Mouse (Mus musculus) MEL (cell line): ENCODE data around the gene Ank2. TPM values are rescaled to one million over a fixed set of nuclear protein-coding genes. Genes with fewer than 3 reads are reported as not detected.

ENCODE experiments used
- DNase-seq: peaks from one replicate; pipeline ENCODE4 v3.0.0; 2011; ENCODE audit warnings: low read depth, low spot score
- H3K27ac ChIP-seq: 2 replicates; pipeline ENCODE4 v1.5.1; 2012; ENCODE audit warnings: low read depth, mild to moderate bottlenecking, control low read depth, low read length, moderate library complexity; ENCODE audit not compliant: control insufficient read depth
- H3K27me3 ChIP-seq, 2 experiments: fragments of 150-350 bp in 1 of 2; sonication (generic) in 1 of 2; 2 replicates each; pipeline ENCODE4 v1.6.1; 2012; ENCODE audit warnings: low read length in 2 of 2, mild to moderate bottlenecking in 2 of 2, improper control_type of control experiment in 1 of 2, moderate library complexity in 1 of 2; ENCODE audit not compliant: insufficient read depth in 2 of 2, control insufficient read depth in 1 of 2
- H3K36me3 ChIP-seq, 2 experiments: 2 replicates each; pipeline ENCODE4 v1.6.1; 2012 to 2014; ENCODE audit warnings: low read length in 2 of 2, improper control_type of control experiment in 1 of 2, inconsistent platforms in 1 of 2, mild to moderate bottlenecking in 1 of 2; ENCODE audit not compliant: insufficient read depth in 2 of 2, control insufficient read depth in 1 of 2
- H3K4me1 ChIP-seq, 2 experiments: fragments of 150-350 bp in 1 of 2; sonication (generic) in 1 of 2; 2 replicates each; pipeline ENCODE4 v1.6.1; 2012; ENCODE audit warnings: low read length in 2 of 2, improper control_type of control experiment in 1 of 2, mild to moderate bottlenecking in 1 of 2; ENCODE audit not compliant: insufficient read depth in 2 of 2, control insufficient read depth in 1 of 2
- H3K4me3 ChIP-seq, 2 experiments: fragments of 150-350 bp in 1 of 2; sonication (generic) in 1 of 2; 2 replicates each; pipeline ENCODE4 v1.5.1; 2012; ENCODE audit warnings: low read depth in 2 of 2, low read length in 2 of 2, mild to moderate bottlenecking in 2 of 2, moderate library complexity in 2 of 2, control low read depth in 1 of 2, improper control_type of control experiment in 1 of 2; ENCODE audit not compliant: control insufficient read depth in 1 of 2, insufficient read depth in 1 of 2
- H3K79me2 ChIP-seq: 2 replicates; pipeline ENCODE4 v1.6.1; 2012; ENCODE audit warnings: mild to moderate bottlenecking, low read length, moderate library complexity; ENCODE audit not compliant: control insufficient read depth, poor library complexity, insufficient read depth
- H3K9ac ChIP-seq: 2 replicates; pipeline ENCODE4 v1.6.1; 2012; ENCODE audit warnings: low read depth, mild to moderate bottlenecking, control low read depth, low read length, moderate library complexity; ENCODE audit not compliant: control insufficient read depth, poor library complexity, severe bottlenecking
- H3K9me3 ChIP-seq: fragments of 150-350 bp; sonication (generic); replicated peaks from 2 replicates; pipeline ENCODE4 v1.6.1; 2012; ENCODE audit warnings: mild to moderate bottlenecking, low read length, improper control_type of control experiment, moderate library complexity; ENCODE audit not compliant: insufficient read depth
- BHLHE40 ChIP-seq: IDR thresholded peaks from 2 replicates; pipeline ENCODE4 v1.6.1; 2012; ENCODE audit warnings: low read depth, mild to moderate bottlenecking, inconsistent platforms, low read length, improper control_type of control experiment, borderline replicate concordance
- CHD1 ChIP-seq: IDR thresholded peaks from 2 replicates; pipeline ENCODE4 v1.6.1; 2012; ENCODE audit warnings: low read depth, mild to moderate bottlenecking, inconsistent platforms, low read length, improper control_type of control experiment
- CHD2 ChIP-seq: IDR thresholded peaks from 2 replicates; pipeline ENCODE4 v1.6.1; 2011; ENCODE audit warnings: low read length, improper control_type of control experiment
- CTCF ChIP-seq, 3 experiments: IDR thresholded peaks in 2 of 3; conservative IDR thresholded peaks in 1 of 3; 2 replicates each; pipeline ENCODE4 v1.5.1; 2011 to 2012; ENCODE audit warnings: low read length in 3 of 3, low read depth in 2 of 3, mild to moderate bottlenecking in 2 of 3, improper control_type of control experiment in 1 of 3, inconsistent platforms in 1 of 3, mixed read lengths in 1 of 3, moderate library complexity in 1 of 3; ENCODE audit not compliant: control insufficient read depth in 1 of 3, insufficient read depth in 1 of 3, poor library complexity in 1 of 3, severe bottlenecking in 1 of 3
- ETS1 ChIP-seq: IDR thresholded peaks from 2 replicates; pipeline ENCODE4 v1.6.1; 2012; ENCODE audit warnings: low read depth, mild to moderate bottlenecking, inconsistent platforms, low read length, improper control_type of control experiment, moderate library complexity
- GABPA ChIP-seq: IDR thresholded peaks from 2 replicates; pipeline ENCODE4 v1.6.1; 2012; ENCODE audit warnings: low read depth, mild to moderate bottlenecking, inconsistent platforms, low read length, improper control_type of control experiment, moderate library complexity
- GATA1 ChIP-seq: IDR thresholded peaks from 2 replicates; pipeline ENCODE4 v1.6.1; 2011; ENCODE audit warnings: low read depth, low read length, improper control_type of control experiment
- MAFK ChIP-seq: IDR thresholded peaks from 2 replicates; pipeline ENCODE4 v1.6.1; 2011; ENCODE audit warnings: low read depth, mild to moderate bottlenecking, low read length, improper control_type of control experiment, borderline replicate concordance
- MAZ ChIP-seq: IDR thresholded peaks from 2 replicates; pipeline ENCODE4 v1.6.1; 2012; ENCODE audit warnings: low read depth, mild to moderate bottlenecking, inconsistent platforms, low read length, improper control_type of control experiment
- MEF2A ChIP-seq: IDR thresholded peaks from 2 replicates; pipeline ENCODE4 v1.6.1; 2014; ENCODE audit warnings: low read depth, mild to moderate bottlenecking, inconsistent platforms, low read length, improper control_type of control experiment; ENCODE audit not compliant: poor library complexity, insufficient replicate concordance, severe bottlenecking; ENCODE audit errors: extremely low read depth
- MXI1 ChIP-seq: IDR thresholded peaks from 2 replicates; pipeline ENCODE4 v1.6.1; 2011; ENCODE audit warnings: mild to moderate bottlenecking, low read depth, low read length, improper control_type of control experiment
- MYC ChIP-seq: IDR thresholded peaks from 2 replicates; pipeline ENCODE4 v1.6.1; 2011; ENCODE audit warnings: low read depth, mild to moderate bottlenecking, low read length, improper control_type of control experiment, moderate library complexity
- NELFE ChIP-seq: IDR thresholded peaks from 2 replicates; pipeline ENCODE4 v1.6.1; 2011; ENCODE audit warnings: low read depth, low read length, improper control_type of control experiment
- NRF1 ChIP-seq: IDR thresholded peaks from 2 replicates; pipeline ENCODE4 v1.6.1; 2014; ENCODE audit warnings: low read depth, mild to moderate bottlenecking, inconsistent platforms, low read length, improper control_type of control experiment, moderate library complexity; ENCODE audit not compliant: poor library complexity, insufficient read depth, severe bottlenecking
- POLR2AphosphoS5 ChIP-seq: IDR thresholded peaks from 2 replicates; pipeline ENCODE4 v1.6.1; 2012; ENCODE audit warnings: low read depth, borderline replicate concordance, mild to moderate bottlenecking, inconsistent platforms, low read length, moderate library complexity, mixed read lengths
- RAD21 ChIP-seq: IDR thresholded peaks from 2 replicates; pipeline ENCODE4 v1.6.1; 2011; ENCODE audit warnings: mild to moderate bottlenecking, low read depth, low read length, improper control_type of control experiment
- TAL1 ChIP-seq: IDR thresholded peaks from 2 replicates; pipeline ENCODE4 v1.6.1; 2012; ENCODE audit warnings: mild to moderate bottlenecking, inconsistent platforms, low read length, moderate library complexity, mixed read lengths
- TBP ChIP-seq: IDR thresholded peaks from 2 replicates; pipeline ENCODE4 v1.8.0; 2011; ENCODE audit warnings: low read depth, low read length, improper control_type of control experiment
- UBTF ChIP-seq: IDR thresholded peaks from 2 replicates; pipeline ENCODE4 v1.6.1; 2012; ENCODE audit warnings: low read depth, mild to moderate bottlenecking, inconsistent platforms, low read length, improper control_type of control experiment, moderate library complexity, borderline replicate concordance; ENCODE audit not compliant: insufficient read depth
- USF1 ChIP-seq: IDR thresholded peaks from 2 replicates; pipeline ENCODE4 v1.6.1; 2014; ENCODE audit warnings: low read depth, mild to moderate bottlenecking, inconsistent platforms, low read length, improper control_type of control experiment, moderate library complexity
- ZMIZ1 ChIP-seq: IDR thresholded peaks from 2 replicates; pipeline ENCODE4 v1.6.1; 2012; ENCODE audit warnings: low read depth, mild to moderate bottlenecking, inconsistent platforms, low read length, improper control_type of control experiment, moderate library complexity
- ZNF384 ChIP-seq: IDR thresholded peaks from 2 replicates; pipeline ENCODE4 v1.6.1; 2012; ENCODE audit warnings: low read depth, mild to moderate bottlenecking, inconsistent platforms, low read length, improper control_type of control experiment
- polyA plus RNA-seq, 2 experiments: library from polyadenylated mRNA; stranded (reverse) in 1 of 2; unstranded in 1 of 2; fragments of >175 nt in 1 of 2; fragments of >200 nt in 1 of 2; gene quantifications; 2 replicates each; pipeline versions ENCODE4 v1.2.1 to v1.2.4; 2012; ENCODE audit warnings: low replicate concordance in 2 of 2, low read depth in 1 of 2; ENCODE audit not compliant: insufficient read length in 2 of 2, insufficient read depth in 1 of 2, missing spikeins in 1 of 2
- total RNA-seq: library from RNA; depleted of rRNA; stranded (reverse); fragments of 300-350 nt; gene quantifications from 2 replicates; pipeline ENCODE4 v1.2.3, GENCODE M21; 2012

The Ank2 gene
- total and polyA plus RNA-seq, 3 experiments, result 2.7 to 4.5 TPM; not detected in 1

GRCm38 (mm10) chr3:127063654-127064386, 435.3 kb downstream of the Ank2 start:
- no peaks in the 10 kb centered on the region for H3K79me2 ChIP-seq
- H3K4me1 ChIP-seq, result no peaks in the 10 kb centered on the region
- H3K36me3 ChIP-seq, result no peaks in the 10 kb centered on the region
- no peak overlapping the region for H3K27ac ChIP-seq
- H3K9me3 ChIP-seq, result no peaks in the 10 kb centered on the region
- H3K27me3 ChIP-seq, result no peaks in the 10 kb centered on the region
- DNase-seq, result no peak
- H3K4me3 ChIP-seq, result no peak overlapping the region
- H3K9ac ChIP-seq, result no peak overlapping the region
- TF ChIP-seq TAL1, result no peak
- TF ChIP-seq ETS1, result no peak
- no peak for TF ChIP-seq GABPA
- TF ChIP-seq, all 39 proteins: peak for 0

DNA sequence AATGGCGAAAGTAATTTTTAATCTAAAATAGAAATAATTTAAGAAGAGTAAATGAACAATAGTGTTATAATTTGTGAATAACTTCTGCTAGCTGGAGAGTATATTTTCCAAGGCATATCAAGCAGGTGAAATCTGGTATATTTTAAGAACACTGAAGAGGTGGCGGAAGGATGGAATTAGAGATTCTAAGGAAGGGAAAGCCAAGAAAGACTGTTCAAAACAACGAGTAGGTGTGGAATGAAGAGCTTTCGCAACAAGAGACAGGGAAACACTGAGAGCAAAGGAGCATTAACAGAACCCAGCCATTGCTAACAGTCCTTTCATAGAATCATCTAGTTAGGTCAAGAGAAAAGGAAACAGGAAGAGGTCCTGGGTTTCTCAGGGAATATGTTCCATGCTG, 439.5 kb downstream of the Ank2 start:
- Histone ChIP-seq H3K4me3 (no peak overlapping the region), H3K9ac (no peak overlapping the region), H3K36me3 (no peaks in the 10 kb centered on the region), H3K9me3 (no peaks in the 10 kb centered on the region), H3K27ac (no peak overlapping the region), H3K79me2 (no peaks in the 10 kb centered on the region), H3K4me1 (no peaks in the 10 kb centered on the region), H3K27me3 (no peaks in the 10 kb centered on the region)
- no peak for DNase-seq
- TF ChIP-seq MYC (no peak), MEF2A (no peak), USF1 (no peak), ZMIZ1 (no peak), CHD2 (no peak), TBP (no peak)

- Histone ChIP-seq H3K27me3 (no peaks in the 10 kb centered on the region), H3K9me3 (no peaks in the 10 kb centered on the region), H3K27ac (no peak overlapping the region), H3K79me2 (no peaks in the 10 kb centered on the region), H3K4me3 (no peak overlapping the region), H3K36me3 (peaks cover 0 to 3% of the 10 kb centered on the region in 2 experiments; a peak in 1 of 4 replicates), H3K9ac (no peak overlapping the region), H3K4me1 (0 out of 4 replicates have a peak, but pooled peaks cover 0 to 4% of the 10 kb centered on the region in 2 experiments)
- no peak for TF ChIP-seq MEF2A
- no peak for TF ChIP-seq ZNF384
- no peak for TF ChIP-seq UBTF
- TF ChIP-seq MAZ, result no peak
- no peak for TF ChIP-seq BHLHE40
- no peak for TF ChIP-seq NRF1
- TF ChIP-seq GATA1, result no peak
- TF ChIP-seq MYC, result no peak
- no peak for TF ChIP-seq MAFK
- TF ChIP-seq TAL1, result no peak
- TF ChIP-seq POLR2AphosphoS5, result no peak
- no peak for TF ChIP-seq CHD2
- no peak for TF ChIP-seq MXI1
- no peak for TF ChIP-seq CTCF (IDR thresholded peaks at IDR 0.05 in 2 of 3, conservative IDR thresholded peaks at IDR 0.05 in 1 of 3; ENCODE audit: control insufficient read depth in 1 of 3, insufficient read depth in 1 of 3, low read depth in 2 of 3, low read length in 3 of 3, poor library complexity in 1 of 3, severe bottlenecking in 1 of 3)
- TF ChIP-seq NELFE, result no peak
- no peak for TF ChIP-seq TBP
- TF ChIP-seq RAD21, result no peak
- TF ChIP-seq CHD1, result no peak
- DNase-seq, result no peak
Observed at GRCm38 (mm10) chr3:127041288-127041687, 457.9 kb downstream of the Ank2 start.
